In genomic region chr14:45507447-45507846, GRCm38 (mm10) we compare ENCODE assay signal across 12 mouse cellular contexts. TPM values are rescaled to one million over a fixed set of nuclear protein-coding genes. Genes with fewer than 3 reads are reported as not detected.
A peak's percentile ranks its signal among the peaks of the same experiment; 100 is the strongest.
DNase-seq lines count a peak whose midpoint lies in the region; ATAC-seq and TF ChIP-seq lines count a peak whose summit lies in the region.
"Had no signal": no experiment of that assay in that cellular context is flagged by ENCODE, and none has a peak within 500 bp of the region (broad histone marks: within the 10 kb centered on the region; RNA-seq: fewer than 3 reads in every experiment).

No protein-coding gene starts in this region.

- H3K4me2 ChIP-seq in heart, embryonic 15.5 days: no peak overlapping the region; the same call in 1 of the 2 replicates
- no peak overlapping the region for H3K4me2 ChIP-seq in neural tube, embryonic 11.5 days (ENCODE audit: low read depth)
- no peak overlapping the region for H3K4me2 ChIP-seq in stomach, postnatal 0 days (replicated peaks; ENCODE audit: low read depth)

- H3K27ac ChIP-seq in heart, embryonic 15.5 days: peak overlapping the region; percentile 67
- peak overlapping the region; percentile 51; the same call in 1 of the 2 replicates for H3K27ac ChIP-seq in neural tube, embryonic 11.5 days (ENCODE audit: low read depth, low read length)
- H3K27ac ChIP-seq in limb, embryonic 10.5 days: peak overlapping the region; percentile 32
- H3K27ac ChIP-seq in stomach, postnatal 0 days (replicated peaks): 0 out of 2 replicates have a peak overlapping the region, but pooled peaks have one; percentile 18

- no peak overlapping the region for H3K9ac ChIP-seq in heart, embryonic 15.5 days
- H3K9ac ChIP-seq in neural tube, embryonic 11.5 days (ENCODE audit: low read length): no peak overlapping the region
- no peak overlapping the region for H3K9ac ChIP-seq in stomach, postnatal 0 days (ENCODE audit: low read length)

- 50% methylated on average over 3 of the region's 3 CpGs for WGBS in heart, embryonic 15.5 days
- WGBS in neural tube, embryonic 11.5 days: 68% methylated on average over 3 of the region's 3 CpGs
- 62% methylated on average over 3 of the region's 3 CpGs for WGBS in limb, embryonic 10.5 days
- 70% methylated on average over 3 of the region's 3 CpGs for WGBS in stomach, postnatal 0 days

- no peak for TF ChIP-seq CTCF in stomach, postnatal 0 days (IDR thresholded peaks at IDR 0.05; ENCODE audit: low read depth)

- no peak overlapping the region for H3K4me3 ChIP-seq in heart, embryonic 15.5 days
- no peak overlapping the region for H3K4me3 ChIP-seq in neural tube, embryonic 11.5 days (ENCODE audit: low read depth, low read length)
- H3K4me3 ChIP-seq in limb, embryonic 10.5 days: no peak overlapping the region
- H3K4me3 ChIP-seq in stomach, postnatal 0 days (ENCODE audit: low read depth, low read length): no peak overlapping the region
- H3K4me3 ChIP-seq: megakaryocyte, embryonic 14.5 days had no signal

- no peak for ATAC-seq in heart, embryonic 15.5 days (replicated peaks; ENCODE audit: insufficient number of reproducible peaks, insufficient read depth, low FRiP score, low read depth)
- ATAC-seq in neural tube, embryonic 11.5 days (ENCODE audit: insufficient read depth, low FRiP score, low TSS enrichment): peak; percentile 35; the same call in 1 of the 2 replicates
- ATAC-seq in stomach, postnatal 0 days (ENCODE audit: low FRiP score, low TSS enrichment): no peak

- peaks cover 72% of the 10 kb centered on the region for H3K4me1 ChIP-seq in heart, embryonic 15.5 days (replicated peaks)
- H3K4me1 ChIP-seq in neural tube, embryonic 11.5 days (ENCODE audit: control insufficient read depth, insufficient read depth, low read length): peaks cover 15% of the 10 kb centered on the region
- H3K4me1 ChIP-seq in limb, embryonic 10.5 days: peaks cover 48% of the 10 kb centered on the region
- peaks cover 9% of the 10 kb centered on the region; the same call in 1 of the 2 replicates for H3K4me1 ChIP-seq in stomach, postnatal 0 days (replicated peaks; ENCODE audit: control insufficient read depth, insufficient read depth)
- H3K4me1 ChIP-seq: megakaryocyte, embryonic 14.5 days had no signal

- no peaks in the 10 kb centered on the region for H3K27me3 ChIP-seq in heart, embryonic 15.5 days
- H3K27me3 ChIP-seq in neural tube, embryonic 11.5 days (ENCODE audit: control insufficient read depth, insufficient read depth, low read length): no peaks in the 10 kb centered on the region
- no peaks in the 10 kb centered on the region for H3K27me3 ChIP-seq in limb, embryonic 10.5 days (ENCODE audit: low read depth, poor library complexity, severe bottlenecking)
- no peaks in the 10 kb centered on the region for H3K27me3 ChIP-seq in stomach, postnatal 0 days (ENCODE audit: control insufficient read depth, insufficient read depth, low read length)

- H3K9me3 ChIP-seq in heart, embryonic 15.5 days (replicated peaks): no peaks in the 10 kb centered on the region
- H3K9me3 ChIP-seq in neural tube, embryonic 11.5 days (ENCODE audit: control insufficient read depth, low read length): no peaks in the 10 kb centered on the region
- H3K9me3 ChIP-seq in limb, embryonic 10.5 days (replicated peaks): no peaks in the 10 kb centered on the region
- H3K9me3 ChIP-seq in stomach, postnatal 0 days (ENCODE audit: control insufficient read depth, low read length): no peaks in the 10 kb centered on the region
- H3K9me3 ChIP-seq: megakaryocyte, embryonic 14.5 days had no signal

- DNase-seq in heart, postnatal 10 days: no peak
- DNase-seq in neural tube, embryonic 11.5 days (ENCODE audit: low spot score): no peak
- DNase-seq in neural tube, embryonic 10.5 days (ENCODE audit: extremely low spot score, low spot score): no peak
- DNase-seq in limb, embryonic 10.5 days (ENCODE audit: low spot score): no peak
- no peak for DNase-seq in stomach, postnatal 0 days (ENCODE audit: low spot score)
- DNase-seq in cerebellum, adult 9-11 months: no peak
- DNase-seq in urinary bladder, postnatal 10 days (ENCODE audit: low spot score): no peak
- DNase-seq: cerebellum, postnatal 36 days; gastrocnemius, postnatal 14 days; thymus, adult 2 months had no signal

- TF ChIP-seq EP300 in stomach, postnatal 0 days (optimal IDR thresholded peaks at IDR 0.05): no peak

- intact Hi-C loops in heart, postnatal 10 days (cut with DNase I): loop anchor here (5.0 kb wide), 1 partner anchor 45 kb away; no protein-coding TSS in a partner anchor

- H3K36me3 ChIP-seq in heart, embryonic 15.5 days: peaks cover 18% of the 10 kb centered on the region; the same call in 1 of the 2 replicates
- H3K36me3 ChIP-seq in neural tube, embryonic 11.5 days (ENCODE audit: control insufficient read depth, insufficient read depth, low read length): peaks cover 2% of the 10 kb centered on the region; the same call in 1 of the 2 replicates
- peaks cover 50% of the 10 kb centered on the region for H3K36me3 ChIP-seq in limb, embryonic 10.5 days
- H3K36me3 ChIP-seq in stomach, postnatal 0 days (ENCODE audit: control insufficient read depth, insufficient read depth, low read length): no peaks in the 10 kb centered on the region

RNA-seq across cellular contexts. Expression of gene Fermt2, which starts 22.5 kb away (rescaled TPM):
- polyA plus RNA-seq in heart, embryonic 15.5 days (2015; fragmentation: Nextera tagmentation; extraction: Ambion mirVana): 201 and 265 TPM in 2 replicates
- total RNA-seq in heart, postnatal 10 days (2021): 100 to 1,000 TPM; 301 to 312 TPM
- 71.8 and 75.5 TPM in 2 replicates for polyA plus RNA-seq in neural tube, embryonic 11.5 days (2014; fragmentation: Nextera tagmentation; extraction: Ambion mirVana)
- polyA plus RNA-seq in limb, embryonic 10.5 days (2016; fragmentation: Nextera tagmentation; extraction: Ambion mirVana): 118 and 128 TPM in 2 replicates
- 176 and 189 TPM in 2 replicates for polyA plus RNA-seq in stomach, postnatal 0 days (2015; fragmentation: Nextera tagmentation; extraction: Ambion mirVana)
